Mouse (Mus musculus) lung, embryonic 15.5 days (tissue): ENCODE data around the gene Aven. TPM values are rescaled to one million over a fixed set of nuclear protein-coding genes. Genes with fewer than 3 reads are reported as not detected.

Experiments used
- ATAC-seq: fragments of 200-750 bp; cut with Nextera tagmentation; 2 replicates; pipeline ENCODE4 v1.8.0; 2017; ENCODE audit warnings: moderate number of reproducible peaks, borderline replicate concordance; ENCODE audit not compliant: low FRiP score, low TSS enrichment; ENCODE audit errors: extremely low read depth
- H3K27ac ChIP-seq: fragments of 300-500 bp; sonication (generic); 2 replicates; pipeline ENCODE4 v1.5.1; 2015; ENCODE audit warnings: moderate library complexity, mild to moderate bottlenecking, inconsistent platforms
- H3K27me3 ChIP-seq: fragments of 300-500 bp; sonication (generic); 2 replicates; pipeline ENCODE4 v1.6.1; 2015; ENCODE audit warnings: inconsistent platforms
- H3K36me3 ChIP-seq: fragments of 300-500 bp; sonication (generic); 2 replicates; pipeline ENCODE4 v1.6.1; 2015; ENCODE audit warnings: inconsistent platforms
- H3K4me1 ChIP-seq: fragments of 300-500 bp; sonication (generic); 2 replicates; pipeline ENCODE4 v1.6.1; 2015; ENCODE audit warnings: inconsistent platforms
- H3K4me2 ChIP-seq: fragments of 300-500 bp; sonication (generic); 2 replicates; pipeline ENCODE4 v1.6.1; 2015; ENCODE audit warnings: inconsistent platforms, mild to moderate bottlenecking, moderate library complexity
- H3K4me3 ChIP-seq: fragments of 300-500 bp; sonication (generic); 2 replicates; pipeline ENCODE4 v1.5.1; 2015; ENCODE audit warnings: mild to moderate bottlenecking, inconsistent platforms
- H3K9ac ChIP-seq: fragments of 300-500 bp; sonication (generic); 2 replicates; pipeline ENCODE4 v1.6.1; 2015; ENCODE audit warnings: inconsistent platforms
- H3K9me3 ChIP-seq: fragments of 300-500 bp; sonication (generic); 2 replicates; pipeline ENCODE4 v1.6.1; 2016; ENCODE audit warnings: inconsistent platforms
- WGBS: fragments of 180-500 bp; shearing (Covaris S2); methylation state at CpG from one replicate; pipeline ENCODE4 v1.1.7; 2015; 5-methylcytosine and 5-hydroxymethylcytosine counted together
- polyA plus RNA-seq: library from polyadenylated mRNA; unstranded; fragments of >200 nt; fragmentation: Nextera tagmentation; extraction: Ambion mirVana; gene quantifications from 2 replicates; pipeline ENCODE4 v1.2.1, GENCODE M21; 2015

The Aven gene
- polyA plus RNA-seq, 1 experiment from 2014 or later: 6.4 TPM

GRCm38 (mm10) chr2:112617206-112617605, 124.4 kb downstream of the Aven start:
- 44% methylated on average over 3 of the region's 3 CpGs for WGBS
- H3K9ac ChIP-seq: no peak overlapping the region
- H3K4me1 ChIP-seq: no peaks in the 10 kb centered on the region
- no peak for ATAC-seq
- no peak overlapping the region for H3K4me3 ChIP-seq
- no peaks in the 10 kb centered on the region for H3K36me3 ChIP-seq
- no peak overlapping the region for H3K27ac ChIP-seq
- no peaks in the 10 kb centered on the region for H3K27me3 ChIP-seq
- no peaks in the 10 kb centered on the region for H3K9me3 ChIP-seq
- H3K4me2 ChIP-seq: no peak overlapping the region

GRCm38 (mm10) chr2:112625156-112625555, 132.4 kb downstream of the Aven start:
- H3K4me3 ChIP-seq: no peak overlapping the region
- WGBS: 68% methylated on average over 3 of the region's 3 CpGs
- H3K27ac ChIP-seq: no peak overlapping the region
- ATAC-seq: no peak
- H3K4me1 ChIP-seq: no peaks in the 10 kb centered on the region
- H3K9me3 ChIP-seq: no peaks in the 10 kb centered on the region
- H3K27me3 ChIP-seq: no peaks in the 10 kb centered on the region
- H3K9ac ChIP-seq: no peak overlapping the region
- H3K4me2 ChIP-seq: no peak overlapping the region
- no peaks in the 10 kb centered on the region for H3K36me3 ChIP-seq

- Histone ChIP-seq H3K36me3 (no peaks in the 10 kb centered on the region; the same call in 1 of the 2 replicates), H3K4me3 (no peak overlapping the region), H3K9ac (no peak overlapping the region), H3K4me1 (no peaks in the 10 kb centered on the region), H3K27ac (no peak overlapping the region), H3K9me3 (no peaks in the 10 kb centered on the region), H3K27me3 (no peaks in the 10 kb centered on the region), H3K4me2 (no peak overlapping the region)
- 75% methylated on average over 11 of the region's 11 CpGs for WGBS
- no peak for ATAC-seq
Measured at GRCm38 (mm10) chr2:112630669-112631068, 137.9 kb downstream of the Aven start.

- Histone ChIP-seq H3K4me2 (no peak overlapping the region), H3K9me3 (no peaks in the 10 kb centered on the region), H3K27me3 (no peaks in the 10 kb centered on the region), H3K9ac (no peak overlapping the region), H3K4me3 (no peak overlapping the region), H3K27ac (no peak overlapping the region), H3K4me1 (no peaks in the 10 kb centered on the region), H3K36me3 (no peaks in the 10 kb centered on the region; the same call in 1 of the 2 replicates)
- 84% methylated on average over 9 of the region's 9 CpGs for WGBS
- no peak for ATAC-seq
Measured at GRCm38 (mm10) chr2:112632536-112632935, 139.8 kb downstream of the Aven start.

- WGBS: 85% methylated on average over 5 of the region's 5 CpGs
- H3K9ac ChIP-seq: no peak overlapping the region
Measured at GRCm38 (mm10) chr2:112637206-112637605, 144.4 kb downstream of the Aven start.

GRCm38 (mm10) chr2:112653836-112654235, 161.1 kb downstream of the Aven start:
- 76% methylated on average over 3 of the region's 3 CpGs for WGBS
- Histone ChIP-seq H3K27me3 (no peaks in the 10 kb centered on the region), H3K4me1 (no peaks in the 10 kb centered on the region), H3K36me3 (no peaks in the 10 kb centered on the region), H3K9me3 (no peaks in the 10 kb centered on the region), H3K4me2 (no peak overlapping the region), H3K4me3 (no peak overlapping the region), H3K9ac (no peak overlapping the region), H3K27ac (no peak overlapping the region)
- ATAC-seq: no peak

More at GRCm38 (mm10) chr2:112637206-112637605, 144.4 kb downstream of the Aven start:
- Histone ChIP-seq H3K4me3 (no peak overlapping the region), H3K36me3 (no peaks in the 10 kb centered on the region), H3K4me2 (no peak overlapping the region), H3K27me3 (no peaks in the 10 kb centered on the region), H3K9me3 (no peaks in the 10 kb centered on the region), H3K27ac (no peak overlapping the region), H3K4me1 (no peaks in the 10 kb centered on the region)
- ATAC-seq: no peak

- Histone ChIP-seq H3K27me3 (no peaks in the 10 kb centered on the region), H3K9me3 (no peaks in the 10 kb centered on the region), H3K9ac (no peak overlapping the region), H3K27ac (no peak overlapping the region), H3K4me1 (no peaks in the 10 kb centered on the region), H3K36me3 (no peaks in the 10 kb centered on the region), H3K4me2 (no peak overlapping the region), H3K4me3 (no peak overlapping the region)
- ATAC-seq: no peak
- 44% methylated on average over 5 of the region's 5 CpGs for WGBS
Measured at GRCm38 (mm10) chr2:112656131-112656530, 163.4 kb downstream of the Aven start.

- no peak overlapping the region for H3K9ac ChIP-seq
Measured at GRCm38 (mm10) chr2:112669461-112669860, 176.7 kb downstream of the Aven start.

GRCm38 (mm10) chr2:112676175-112676574, 183.4 kb downstream of the Aven start:
- Histone ChIP-seq H3K4me3 (no peak overlapping the region), H3K27ac (no peak overlapping the region), H3K9ac (no peak overlapping the region), H3K4me1 (no peaks in the 10 kb centered on the region), H3K9me3 (no peaks in the 10 kb centered on the region), H3K36me3 (no peaks in the 10 kb centered on the region), H3K27me3 (no peaks in the 10 kb centered on the region), H3K4me2 (no peak overlapping the region)
- no peak for ATAC-seq
- WGBS: 73% methylated on average over 2 of the region's 2 CpGs

More at GRCm38 (mm10) chr2:112669461-112669860, 176.7 kb downstream of the Aven start:
- no peak overlapping the region for H3K27ac ChIP-seq
- no peaks in the 10 kb centered on the region for H3K36me3 ChIP-seq
- no peaks in the 10 kb centered on the region for H3K4me1 ChIP-seq
- H3K9me3 ChIP-seq: no peaks in the 10 kb centered on the region
- no peak overlapping the region for H3K4me2 ChIP-seq
- H3K4me3 ChIP-seq: no peak overlapping the region
- 63% methylated on average over 3 of the region's 3 CpGs for WGBS
- H3K27me3 ChIP-seq: no peaks in the 10 kb centered on the region
- ATAC-seq: no peak

GRCm38 (mm10) chr2:112676721-112677120, 184.0 kb downstream of the Aven start:
- no peaks in the 10 kb centered on the region for H3K27me3 ChIP-seq
- no peak overlapping the region for H3K27ac ChIP-seq
- H3K36me3 ChIP-seq: no peaks in the 10 kb centered on the region
- no peak for ATAC-seq
- H3K4me2 ChIP-seq: no peak overlapping the region
- H3K4me3 ChIP-seq: no peak overlapping the region
- no peaks in the 10 kb centered on the region for H3K4me1 ChIP-seq
- 61% methylated on average over 1 of the region's 1 CpGs for WGBS
- no peak overlapping the region for H3K9ac ChIP-seq
- H3K9me3 ChIP-seq: no peaks in the 10 kb centered on the region

- Histone ChIP-seq H3K4me2 (no peak overlapping the region), H3K4me3 (no peak overlapping the region), H3K9ac (no peak overlapping the region), H3K27me3 (no peaks in the 10 kb centered on the region), H3K4me1 (no peaks in the 10 kb centered on the region), H3K9me3 (no peaks in the 10 kb centered on the region), H3K27ac (no peak overlapping the region), H3K36me3 (no peaks in the 10 kb centered on the region)
- 70% methylated on average over 1 of the region's 1 CpGs for WGBS
- ATAC-seq: no peak
Measured at GRCm38 (mm10) chr2:112677246-112677645, 184.5 kb downstream of the Aven start.

GRCm38 (mm10) chr2:112681817-112682216, 189.1 kb downstream of the Aven start:
- no peak overlapping the region for H3K4me2 ChIP-seq
- 69% methylated on average over 5 of the region's 5 CpGs for WGBS
- H3K9ac ChIP-seq: no peak overlapping the region
- H3K4me3 ChIP-seq: no peak overlapping the region
- H3K4me1 ChIP-seq: no peaks in the 10 kb centered on the region
- H3K36me3 ChIP-seq: no peaks in the 10 kb centered on the region
- ATAC-seq: no peak
- no peaks in the 10 kb centered on the region for H3K27me3 ChIP-seq
- no peak overlapping the region for H3K27ac ChIP-seq
- no peaks in the 10 kb centered on the region for H3K9me3 ChIP-seq
